Mouse (Mus musculus): ENCODE measurements around the gene Ticrr. TPM values are rescaled to one million over a fixed set of nuclear protein-coding genes. Genes with fewer than 3 reads are reported as not detected.

Gene Ticrr
- under 1 TPM; 0.10 to 0.17 TPM for total RNA-seq (2021)
- 0.18 and 0.25 TPM in 2 replicates for polyA plus RNA-seq (2012; rRNA removed)
- long read RNA-seq: 0 reads

- peak; percentile 97 for DNase-seq
Measured at GRCm38 (mm10) chr7:79659578-79660290, at the start of gene Ticrr. Ticrr (plus strand) TSS chr7:79660196.

- DNase-seq: no peak
Measured at GRCm38 (mm10) chr7:79611901-79612300, 48.1 kb upstream of the Ticrr start.

GRCm38 (mm10) chr7:79612783-79613182 lies 47.2 kb upstream of the Ticrr start:
- DNase-seq: peak; percentile 63

- DNase-seq: no peak
Measured at GRCm38 (mm10) chr7:79613314-79613713, 46.7 kb upstream of the Ticrr start.

- no peak for DNase-seq
Measured at GRCm38 (mm10) chr7:79615008-79615407, 45.0 kb upstream of the Ticrr start.

- DNase-seq: peak; percentile 79
Measured at GRCm38 (mm10) chr7:79615941-79616340, 44.1 kb upstream of the Ticrr start.

GRCm38 (mm10) chr7:79617418-79617817 lies 42.6 kb upstream of the Ticrr start, which contains the start of gene Rhcg:
Rhcg (minus strand) TSS chr7:79617657.
- DNase-seq: peak; percentile 42

GRCm38 (mm10) chr7:79619493-79619892 lies 40.5 kb upstream of the Ticrr start:
- DNase-seq: no peak

- no peak for DNase-seq
Measured at GRCm38 (mm10) chr7:79623086-79623485, 36.9 kb upstream of the Ticrr start.

GRCm38 (mm10) chr7:79626170-79626569 lies 33.8 kb upstream of the Ticrr start:
- no peak for DNase-seq

- DNase-seq: no peak
Measured at GRCm38 (mm10) chr7:79628271-79628913, 31.6 kb upstream of the Ticrr start.

GRCm38 (mm10) chr7:79631773-79632348 lies 28.1 kb upstream of the Ticrr start:
- DNase-seq: no peak

GRCm38 (mm10) chr7:79647233-79647632 lies 12.8 kb upstream of the Ticrr start:
- DNase-seq: no peak

GRCm38 (mm10) chr7:79649005-79649404 lies 11.0 kb upstream of the Ticrr start:
- peak; percentile 40 for DNase-seq

GRCm38 (mm10) chr7:79654185-79654584 lies 5.8 kb upstream of the Ticrr start:
- no peak for DNase-seq

- no peak for DNase-seq
Measured at GRCm38 (mm10) chr7:79654586-79654985, 5.4 kb upstream of the Ticrr start.

- peak; percentile 13 for DNase-seq
Measured at GRCm38 (mm10) chr7:79660291-79661150, 525 bp downstream of the Ticrr start.

GRCm38 (mm10) chr7:79661253-79661890 lies 1.4 kb downstream of the Ticrr start:
- DNase-seq: no peak

GRCm38 (mm10) chr7:79666690-79667089 lies 6.7 kb downstream of the Ticrr start:
- DNase-seq: no peak

- no peak for DNase-seq
Measured at GRCm38 (mm10) chr7:79670900-79671604, 11.1 kb downstream of the Ticrr start.

- DNase-seq: no peak
Measured at GRCm38 (mm10) chr7:79679186-79679585, 19.2 kb downstream of the Ticrr start.

All from adrenal gland, adult 2 months (tissue).